Mouse (Mus musculus) cerebellum, adult 11 months (tissue): ENCODE data around the gene Acot2.
"Not testable (repeated sequence)": the region's sequence is repeated elsewhere in the genome, so short reads cannot be mapped to it uniquely, and the experiment has no call there.

Experiments
- DNase-seq: peaks from one replicate; pipeline ENCODE4 v3.0.0; 2022

Acot2 gene

GRCm38 (mm10) chr12:83998341-83999107 lies 10.9 kb downstream of the Acot2 start:
- DNase-seq: no peak

DNA sequence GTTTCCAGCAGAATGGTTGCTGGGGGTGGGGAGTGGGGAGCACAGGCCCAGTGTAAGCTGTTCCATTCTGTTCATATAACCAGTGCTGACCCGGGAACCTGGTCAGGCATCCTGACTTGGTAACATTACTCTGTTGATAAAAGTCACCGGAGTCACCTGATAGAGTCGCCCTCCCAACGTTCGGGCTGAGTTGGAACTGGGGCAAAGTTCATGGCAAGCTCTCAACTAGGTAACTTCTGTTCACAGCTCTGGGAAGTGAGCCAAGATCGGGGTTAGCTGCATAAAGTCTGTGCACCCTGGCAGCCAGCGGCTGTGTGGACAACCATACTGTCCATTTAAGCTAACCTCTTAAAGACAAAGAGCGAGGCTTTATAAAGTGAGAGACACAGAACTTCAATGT lies 11.6 kb downstream of the Acot2 start:
- DNase-seq: not testable (repeated sequence)

GRCm38 (mm10) chr12:84000418-84000817 lies 12.8 kb downstream of the Acot2 start:
- DNase-seq: no peak

DNA sequence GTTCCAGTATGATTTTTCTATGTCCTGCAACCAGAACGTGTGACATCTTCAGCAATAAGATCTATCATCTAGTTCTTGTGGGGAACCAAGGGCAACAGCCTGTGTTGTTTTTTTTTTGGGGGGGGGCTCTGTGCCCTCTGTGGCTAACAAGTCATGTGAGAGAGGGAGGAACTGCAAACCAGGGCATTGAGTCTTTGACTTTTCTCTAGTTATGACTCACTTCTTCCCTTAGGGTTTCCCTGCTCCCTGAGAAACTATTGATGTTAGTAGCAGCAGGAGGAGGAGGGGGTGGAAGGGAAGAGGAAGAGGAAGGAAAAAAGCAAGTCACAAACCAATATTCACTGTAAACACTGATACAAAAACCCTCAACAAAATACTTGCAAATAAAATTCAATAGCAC lies 16.2 kb downstream of the Acot2 start:
- DNase-seq: no peak

DNA sequence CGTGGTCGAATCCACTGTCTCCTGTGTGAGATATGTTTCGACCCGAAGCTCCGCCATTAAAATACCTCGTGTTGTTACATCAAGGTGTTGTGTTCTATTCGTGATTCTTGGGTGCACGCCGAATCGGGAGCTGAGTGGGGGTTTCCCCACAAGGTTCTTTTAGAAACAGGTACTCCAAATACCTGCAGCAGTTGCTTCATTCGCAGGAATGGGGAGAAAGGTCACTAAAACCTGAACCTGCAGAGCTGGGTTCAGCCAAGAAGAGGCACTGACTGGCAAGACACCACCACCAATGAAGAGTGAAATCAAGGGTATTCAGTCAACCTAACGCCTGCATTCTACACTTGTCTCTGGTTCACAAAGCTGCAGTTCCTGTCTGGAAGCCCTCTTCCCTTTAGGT lies 20.6 kb downstream of the Acot2 start:
- no peak for DNase-seq

GRCm38 (mm10) chr12:84008729-84009128 lies 21.1 kb downstream of the Acot2 start:
- DNase-seq: no peak

- not testable (repeated sequence) for DNase-seq
Measured at GRCm38 (mm10) chr12:84009171-84009965, 21.7 kb downstream of the Acot2 start, which contains the start of gene Acot1. Acot1 (plus strand) TSS chr12:84009490.

DNA sequence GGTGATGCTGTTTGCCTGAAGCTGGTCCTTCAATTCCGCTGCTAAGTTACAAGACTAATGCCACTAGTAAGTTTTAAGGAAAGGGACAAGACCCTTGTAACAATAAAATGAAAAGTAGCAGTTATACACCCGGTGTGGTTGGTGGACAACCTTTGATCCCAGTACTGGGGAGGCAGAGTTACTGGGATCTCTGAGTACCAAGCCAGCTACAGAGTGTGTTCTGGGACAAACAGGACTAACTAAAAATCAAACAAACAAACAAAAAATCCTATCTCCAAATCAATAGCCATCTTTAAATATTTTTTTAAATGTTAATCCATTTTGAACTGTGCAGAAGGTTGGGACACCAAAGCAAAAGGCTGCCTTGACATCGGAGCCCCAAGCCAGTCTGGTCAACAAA lies 22.5 kb downstream of the Acot2 start:
- no peak for DNase-seq

DNA sequence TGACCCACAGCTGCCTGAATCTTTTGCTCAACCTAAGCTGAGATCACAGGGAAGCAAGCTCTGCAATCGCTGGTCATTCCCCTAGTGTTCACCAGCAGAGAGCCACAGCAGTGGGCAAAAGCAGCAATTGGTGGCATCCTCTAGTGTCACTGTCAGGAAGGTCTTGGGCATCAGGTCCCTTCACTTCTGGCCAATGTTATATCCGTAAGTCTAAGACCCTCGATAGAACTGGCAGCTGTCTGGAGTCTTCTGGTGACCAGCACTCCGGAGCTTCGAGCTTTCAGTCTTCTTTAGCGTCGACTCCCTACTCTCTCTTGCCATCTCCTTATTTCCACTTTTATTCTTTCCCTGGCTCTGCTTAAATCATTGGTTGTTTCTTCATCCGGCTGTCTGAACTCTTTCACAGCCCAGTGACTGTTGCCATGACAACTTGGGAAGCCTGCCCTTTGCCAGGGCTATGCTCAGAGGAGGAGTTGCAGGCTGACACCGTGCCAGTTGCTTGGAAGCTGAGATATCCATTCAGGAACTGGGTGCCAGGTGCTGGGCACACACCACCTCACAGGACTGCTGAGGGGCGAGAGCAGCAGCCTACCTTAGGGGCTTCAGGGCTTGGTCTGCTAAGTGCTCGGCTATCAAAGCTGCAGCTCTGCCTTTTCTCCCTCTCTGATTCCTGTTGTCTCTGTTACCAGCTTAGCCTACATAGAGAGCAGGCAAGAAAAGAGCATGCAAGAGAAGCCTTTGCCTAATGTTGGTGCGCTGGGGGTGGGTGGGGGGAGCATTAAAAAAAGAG lies 23.8 kb downstream of the Acot2 start:
- peak; percentile 64 for DNase-seq

DNA sequence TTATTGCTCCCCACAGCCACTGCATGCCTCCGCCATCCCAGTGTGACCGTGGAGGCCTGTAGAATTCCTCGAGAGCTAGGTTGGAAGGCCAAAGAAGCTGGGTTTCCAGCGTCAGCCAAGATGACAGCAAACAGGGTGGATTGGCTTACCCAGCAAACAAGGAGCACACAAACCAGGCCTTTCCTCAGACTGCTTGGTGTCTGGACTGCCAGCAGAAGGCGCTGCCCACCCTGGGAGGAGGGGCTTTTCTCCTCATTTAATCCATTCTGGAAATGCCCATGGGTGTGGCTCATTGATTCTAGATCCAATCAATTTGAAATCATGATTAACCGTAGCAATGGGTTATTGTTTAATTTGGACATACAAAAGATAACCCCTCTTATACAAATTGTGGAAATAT lies 25.5 kb downstream of the Acot2 start:
- DNase-seq: no peak

DNA sequence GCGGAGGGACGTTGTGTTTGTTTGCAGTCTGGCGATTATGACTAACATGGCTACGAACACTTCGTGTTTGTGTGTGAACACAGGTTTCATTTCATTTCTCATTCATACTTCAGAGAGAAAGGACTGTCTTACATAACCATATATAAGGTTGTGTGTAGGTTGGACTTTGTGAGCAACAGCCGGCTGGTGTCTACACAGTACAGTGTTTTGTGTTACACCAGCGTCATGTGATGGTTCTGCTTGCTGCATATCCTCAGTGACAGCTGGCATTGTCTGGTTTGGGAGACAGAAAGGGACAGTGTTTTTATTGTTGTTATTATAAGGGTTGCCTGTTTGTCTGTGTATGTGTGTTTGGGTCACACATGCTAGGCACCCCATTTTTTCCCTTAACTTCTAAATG lies 26.0 kb downstream of the Acot2 start:
- no peak for DNase-seq

DNA sequence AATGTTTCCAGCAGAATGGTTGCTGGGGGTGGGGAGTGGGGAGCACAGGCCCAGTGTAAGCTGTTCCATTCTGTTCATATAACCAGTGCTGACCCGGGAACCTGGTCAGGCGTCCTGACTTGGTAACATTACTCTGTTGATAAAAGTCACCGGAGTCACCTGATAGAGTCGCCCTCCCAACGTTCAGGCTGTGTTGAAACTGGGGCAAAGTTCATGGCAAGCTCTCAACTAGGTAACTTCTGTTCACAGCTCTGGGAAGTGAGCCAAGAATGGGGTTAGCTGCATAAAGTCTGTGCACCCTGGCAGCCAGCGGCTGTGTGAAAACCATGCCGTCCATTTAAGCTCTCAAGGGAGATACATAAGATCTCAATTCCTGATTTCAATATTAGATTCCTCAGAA lies 32.9 kb downstream of the Acot2 start:
- DNase-seq: not testable (repeated sequence)

DNA sequence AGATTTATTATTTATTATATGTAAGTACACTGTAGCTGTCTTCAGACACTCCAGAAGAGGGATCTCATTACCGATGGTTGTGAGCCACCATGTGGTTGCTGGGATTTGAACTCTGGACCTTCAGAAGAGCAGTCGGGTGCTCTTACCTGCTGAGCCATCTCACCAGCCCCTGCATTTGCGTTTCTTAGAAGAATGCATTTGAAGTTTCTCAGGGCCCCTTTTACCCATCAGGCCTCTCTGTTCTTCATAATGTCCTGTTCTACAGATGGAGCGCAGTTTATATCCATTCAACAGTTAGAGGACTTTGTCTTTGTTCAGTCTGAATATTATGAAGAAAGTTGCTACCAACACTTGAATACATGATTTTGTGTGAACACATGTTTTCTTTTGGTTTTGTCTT lies 34.6 kb downstream of the Acot2 start:
- not testable (repeated sequence) for DNase-seq

DNA sequence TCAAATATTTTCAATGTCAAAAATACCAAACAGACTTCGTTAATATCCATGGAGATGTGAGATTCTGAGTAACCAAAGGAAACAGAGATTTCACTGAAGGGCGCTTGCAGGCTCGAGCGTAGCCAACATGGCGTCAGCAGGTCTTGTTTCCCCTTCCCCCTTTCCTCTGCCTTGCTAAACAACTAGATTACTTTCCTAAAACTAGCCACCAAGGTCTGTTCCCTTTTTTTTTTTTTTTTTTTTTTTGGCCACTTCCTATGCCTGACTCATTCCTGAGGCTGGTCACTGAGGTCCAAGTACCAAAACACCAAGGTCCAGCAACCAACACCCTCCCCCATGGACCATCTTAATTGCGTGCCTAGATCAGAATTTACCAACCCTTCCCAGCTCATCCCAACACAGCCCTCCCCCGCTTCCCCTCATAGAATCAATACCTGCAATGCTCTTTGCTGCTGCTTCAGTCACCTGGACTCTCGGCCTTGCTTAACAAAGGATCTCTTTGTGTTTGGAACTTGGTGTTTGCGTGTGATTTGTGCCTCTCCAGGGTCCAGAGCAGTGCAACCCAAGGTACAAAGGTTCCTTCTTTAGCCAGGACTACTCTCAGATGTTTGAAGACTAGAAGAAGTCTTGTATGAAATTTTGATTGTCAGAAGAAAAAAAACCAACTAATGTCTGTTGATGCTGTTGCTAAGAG lies 35.5 kb downstream of the Acot2 start:
- DNase-seq: no peak

GRCm38 (mm10) chr12:84025888-84026287 lies 38.2 kb downstream of the Acot2 start:
- no peak for DNase-seq

DNA sequence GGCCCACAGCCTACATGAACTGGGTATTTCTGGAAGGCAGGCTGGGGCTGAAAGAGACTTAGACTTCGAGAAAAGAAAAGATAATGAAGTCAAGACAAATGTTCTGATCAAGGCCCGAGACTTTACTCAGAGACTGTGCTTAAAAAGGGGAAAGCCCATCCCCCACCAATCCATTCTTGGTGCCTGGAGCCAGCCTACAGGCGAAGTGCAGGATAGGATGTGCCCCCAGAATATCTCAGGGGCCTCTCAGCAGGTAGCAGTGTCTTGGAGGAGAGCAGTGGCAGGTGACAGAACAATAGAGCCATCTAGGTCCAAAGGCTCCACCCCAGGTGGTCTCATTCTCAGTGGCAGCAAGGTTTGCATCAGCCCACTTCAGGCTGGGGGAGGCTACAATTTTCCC lies 40.7 kb downstream of the Acot2 start:
- not testable (repeated sequence) for DNase-seq

- DNase-seq: not testable (repeated sequence)
Measured at GRCm38 (mm10) chr12:84029043-84029442, 41.4 kb downstream of the Acot2 start.

DNA sequence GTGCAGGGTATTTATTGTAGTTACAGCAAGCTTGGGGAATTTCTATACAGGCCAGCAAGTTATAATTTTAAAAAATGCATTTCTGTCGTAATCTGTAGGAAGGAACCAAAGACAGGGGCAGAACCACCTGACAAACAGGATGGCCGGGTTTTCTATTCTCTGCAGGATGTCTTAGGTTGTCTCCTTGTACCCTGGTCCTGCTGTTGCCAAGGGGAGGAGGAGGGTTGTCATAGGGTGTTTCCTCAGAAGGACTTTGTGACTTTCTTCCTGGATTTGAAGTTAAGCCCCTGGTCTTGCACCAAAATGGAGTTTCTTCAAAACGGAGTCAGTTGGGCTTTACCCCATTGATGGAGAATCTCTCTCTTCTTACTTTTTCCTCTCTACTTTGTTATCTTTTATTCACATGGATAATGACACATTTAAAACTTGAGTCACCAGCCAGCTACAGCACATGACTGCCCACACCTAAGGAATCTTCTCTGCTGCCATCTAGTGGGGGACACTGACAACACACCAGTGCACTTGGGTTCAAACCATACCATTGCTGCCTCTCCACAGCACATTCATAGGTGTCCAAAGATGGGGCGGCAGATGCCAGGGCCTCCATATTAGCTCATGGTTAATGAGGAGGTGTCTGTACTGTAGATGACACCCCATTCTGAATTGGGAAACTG lies 43.1 kb downstream of the Acot2 start:
- peak; percentile 73 for DNase-seq

- DNase-seq: no peak
Measured at GRCm38 (mm10) chr12:84032854-84033253, 45.2 kb downstream of the Acot2 start.

DNA sequence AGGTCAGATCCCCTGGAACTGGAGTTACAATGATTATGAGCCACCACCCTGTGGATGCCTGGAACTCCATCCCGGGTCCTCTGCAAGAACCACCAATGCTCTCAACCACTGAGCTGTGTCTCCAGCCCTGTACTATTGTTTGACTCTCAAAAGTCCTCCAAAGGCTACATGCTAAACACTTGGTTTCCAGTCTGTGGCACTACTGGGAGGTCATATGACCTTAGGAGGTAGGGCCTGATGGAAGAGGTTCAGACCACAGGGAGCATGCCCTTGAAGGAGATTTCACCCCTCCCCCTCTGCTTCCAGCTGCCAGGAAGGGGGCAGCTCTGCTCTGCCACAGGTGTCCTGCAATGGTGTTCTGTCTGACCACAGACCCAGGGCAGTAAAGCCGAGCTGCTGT lies 45.6 kb downstream of the Acot2 start:
- not testable (repeated sequence) for DNase-seq

GRCm38 (mm10) chr12:84034108-84034507 lies 46.4 kb downstream of the Acot2 start:
- no peak for DNase-seq

- peak; percentile 24 for DNase-seq
Measured at GRCm38 (mm10) chr12:84038241-84038640, 50.6 kb downstream of the Acot2 start, which contains the start of gene Acot4. Acot4 (plus strand) TSS chr12:84038379.
